Mouse (Mus musculus): ENCODE measurements around the gene Kcnb1. TPM values are rescaled to one million over a fixed set of nuclear protein-coding genes. Genes with fewer than 3 reads are reported as not detected.

Gene Kcnb1
- polyA plus RNA-seq, 1 experiment from 2014 or later = 0.07 TPM

DNA sequence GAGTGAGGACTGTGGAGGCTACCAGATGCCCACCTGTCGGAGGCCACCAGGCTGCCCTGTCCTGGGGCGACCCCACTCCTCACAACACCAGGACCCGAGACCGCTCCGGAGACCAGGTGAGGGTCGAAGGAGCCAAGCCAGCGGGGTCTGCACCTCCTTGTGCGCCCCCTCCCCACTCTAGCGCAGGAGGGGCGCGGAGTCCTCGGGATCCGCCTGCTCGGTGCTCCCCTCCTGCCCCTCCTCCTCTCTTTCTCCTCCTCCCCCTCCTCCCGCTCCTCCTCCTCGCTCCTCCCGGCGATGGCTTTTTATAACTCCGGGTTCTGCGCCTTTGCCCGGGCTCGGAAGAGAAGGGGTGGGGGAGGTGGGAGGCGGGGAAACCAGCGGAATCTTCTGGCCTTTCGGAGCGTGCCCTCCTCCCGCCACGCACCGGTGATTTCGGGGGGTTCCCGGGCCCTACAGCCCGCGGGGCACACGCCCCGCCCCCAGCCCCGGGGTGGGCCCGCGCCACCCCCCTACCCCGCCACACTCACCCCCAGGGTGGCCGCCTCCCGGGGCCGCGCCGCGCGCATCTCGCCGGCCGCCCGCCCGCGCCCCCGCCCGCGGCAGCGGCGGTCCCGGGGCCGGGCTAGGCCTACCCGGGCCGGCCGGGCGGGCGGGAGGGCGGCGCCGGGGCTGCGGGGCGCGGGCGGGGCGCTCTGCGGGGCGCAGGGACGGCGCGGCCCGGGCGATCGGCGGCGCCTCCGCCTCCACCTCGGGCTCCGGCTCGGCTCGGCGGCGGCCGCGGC lies 472 bp downstream of the Kcnb1 start:
- WGBS (ENCODE audit: missing documents) = 2% methylated on average over 44 of the region's 91 CpGs
- H3K79me2 ChIP-seq (ENCODE audit: inconsistent target) = no peaks in the 10 kb centered on the region
- no peaks in the 10 kb centered on the region for H3K36me3 ChIP-seq (ENCODE audit: inconsistent target)
- no peak overlapping the region for H3K27ac ChIP-seq
- no peak overlapping the region for H3K4me3 ChIP-seq (ENCODE audit: inconsistent target)

DNA sequence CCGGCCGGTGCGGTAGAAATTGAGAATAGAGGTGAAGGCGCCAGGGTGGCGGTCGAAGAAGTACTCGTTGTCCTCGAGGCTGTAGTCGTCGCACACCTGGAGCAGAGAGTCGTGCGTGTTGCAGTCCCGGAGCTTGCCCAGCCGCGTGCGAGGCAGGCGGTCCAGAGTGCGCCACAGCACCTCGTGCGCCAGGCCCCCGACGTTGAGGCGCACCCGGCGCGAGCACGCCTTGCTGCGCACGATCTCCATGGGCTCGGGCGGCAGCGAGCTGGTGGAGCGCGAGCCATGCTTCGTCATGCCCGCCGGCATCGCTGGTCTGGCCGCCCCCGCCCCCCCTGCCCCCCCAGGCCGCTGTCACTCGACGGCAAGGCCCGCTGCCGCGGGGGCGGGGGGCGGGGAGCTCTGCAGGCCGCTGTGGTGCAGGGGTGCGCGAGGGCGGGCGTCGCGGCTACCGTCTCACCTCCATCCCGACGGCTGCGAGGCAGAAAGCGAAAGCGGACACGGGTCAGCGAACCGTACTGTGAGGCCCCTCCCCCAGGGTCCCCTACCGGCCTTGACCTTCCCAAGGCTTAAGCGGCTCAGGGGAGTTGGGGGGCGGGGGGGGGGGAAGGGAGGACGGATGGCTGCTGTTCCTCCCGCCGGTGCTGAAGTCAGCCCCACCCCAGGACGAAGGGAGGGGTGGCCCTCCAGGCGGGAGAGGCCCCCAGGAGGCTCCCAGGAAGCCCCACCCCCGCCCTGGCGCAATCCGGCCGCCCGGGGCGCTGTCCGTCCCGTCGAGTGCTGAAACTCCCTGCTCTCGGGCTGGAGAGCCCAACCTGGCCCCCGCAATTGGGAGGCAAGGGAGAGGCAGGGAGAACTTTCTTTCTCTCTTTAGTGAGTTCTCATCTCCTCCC lies 1.4 kb downstream of the Kcnb1 start:
- Histone ChIP-seq H3K4me3 (ENCODE audit: inconsistent target) (no peak overlapping the region), H3K79me2 (ENCODE audit: inconsistent target) (no peaks in the 10 kb centered on the region), H3K36me3 (ENCODE audit: inconsistent target) (no peaks in the 10 kb centered on the region), H3K27ac (no peak overlapping the region)
- 18% methylated on average over 70 of the region's 83 CpGs for WGBS (ENCODE audit: missing documents)

DNA sequence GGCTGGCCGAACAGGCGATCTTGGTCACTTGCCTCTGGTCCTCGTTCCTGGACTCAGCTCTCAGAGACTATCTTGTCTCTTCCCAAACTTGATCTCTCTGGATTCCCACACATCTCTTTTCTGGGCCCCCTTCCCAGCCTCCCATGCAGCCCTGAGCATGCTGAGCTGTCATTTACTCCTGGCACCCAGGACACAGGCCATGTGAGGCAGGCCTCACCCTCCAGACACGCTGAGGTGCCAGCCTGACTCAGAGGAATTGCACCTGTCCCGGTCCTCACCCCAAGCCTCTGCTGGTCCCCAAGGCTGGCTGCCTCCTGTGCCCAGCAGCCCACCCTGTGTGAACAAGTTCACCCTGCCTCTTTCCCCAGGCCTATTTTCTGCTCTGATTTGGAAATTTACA lies 2.8 kb downstream of the Kcnb1 start:
- H3K27ac ChIP-seq = no peak overlapping the region
- H3K79me2 ChIP-seq (ENCODE audit: inconsistent target) = no peaks in the 10 kb centered on the region
- 90% methylated on average over 5 of the region's 5 CpGs for WGBS (ENCODE audit: missing documents)
- no peak overlapping the region for H3K4me3 ChIP-seq (ENCODE audit: inconsistent target)
- H3K36me3 ChIP-seq (ENCODE audit: inconsistent target) = no peaks in the 10 kb centered on the region

DNA sequence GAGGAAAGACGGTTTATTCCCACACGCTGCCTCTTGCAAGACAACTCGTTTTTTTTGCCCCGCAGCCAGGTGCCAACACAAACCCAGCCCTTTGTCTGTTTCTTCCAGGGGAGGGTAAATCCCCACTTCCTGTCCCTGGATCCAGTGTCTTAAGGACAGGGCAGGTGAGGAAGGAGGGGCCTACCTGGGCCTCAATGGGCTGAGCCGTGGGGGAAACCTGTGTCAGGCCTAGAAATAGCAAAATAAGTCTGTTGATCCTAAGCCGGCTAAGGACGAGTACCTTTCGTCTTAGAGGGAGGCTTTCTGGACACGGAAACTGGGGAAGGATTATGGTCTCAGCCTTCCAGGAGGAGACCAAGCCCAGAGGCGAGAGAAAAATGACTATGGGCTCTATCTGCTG lies 3.4 kb downstream of the Kcnb1 start:
- Histone ChIP-seq H3K4me3 (ENCODE audit: inconsistent target) (no peak overlapping the region), H3K36me3 (ENCODE audit: inconsistent target) (no peaks in the 10 kb centered on the region), H3K79me2 (ENCODE audit: inconsistent target) (no peaks in the 10 kb centered on the region), H3K27ac (no peak overlapping the region)
- WGBS (ENCODE audit: missing documents) = 65% methylated on average over 10 of the region's 10 CpGs

DNA sequence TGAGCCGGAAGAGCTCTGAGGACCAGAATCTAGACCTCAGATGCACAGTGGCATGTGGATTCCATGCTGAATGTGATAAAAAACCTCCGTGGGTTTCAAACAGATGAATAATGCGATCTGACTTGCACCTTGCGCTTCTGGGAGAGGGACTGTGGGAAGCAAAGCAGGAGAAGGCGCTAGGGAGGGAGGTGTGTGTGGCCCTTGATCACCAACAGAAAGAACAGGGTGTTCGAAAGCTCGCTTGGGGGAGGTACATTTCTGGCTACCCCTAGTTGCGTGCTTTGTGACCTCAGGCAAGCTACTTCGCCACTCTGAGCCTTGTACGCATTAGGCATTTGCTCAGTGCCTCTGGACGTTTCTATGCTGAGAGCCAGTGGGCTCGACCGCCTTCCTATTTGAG lies 4.0 kb downstream of the Kcnb1 start:
- Histone ChIP-seq H3K27ac (no peak overlapping the region), H3K79me2 (ENCODE audit: inconsistent target) (no peaks in the 10 kb centered on the region), H3K36me3 (ENCODE audit: inconsistent target) (no peaks in the 10 kb centered on the region), H3K4me3 (ENCODE audit: inconsistent target) (no peak overlapping the region)
- WGBS (ENCODE audit: missing documents) = 69% methylated on average over 13 of the region's 13 CpGs

DNA sequence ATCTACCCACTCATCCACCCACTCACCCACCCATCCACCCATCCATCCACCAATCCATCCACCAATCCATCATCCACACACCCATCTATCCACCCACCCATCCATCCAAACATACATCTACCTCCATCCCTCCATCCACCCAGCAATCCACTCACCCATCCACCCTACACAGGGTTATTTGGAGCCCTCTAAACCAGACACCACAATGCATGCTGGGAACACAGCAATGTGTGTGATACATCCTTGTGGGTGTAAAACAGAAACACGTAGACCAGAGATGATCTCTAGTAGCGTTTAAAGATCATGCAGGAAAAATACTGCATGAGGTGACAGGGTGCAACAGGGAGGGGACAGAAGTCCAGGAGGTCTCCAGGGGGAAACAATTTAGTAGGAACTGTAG lies 4.5 kb downstream of the Kcnb1 start:
- H3K36me3 ChIP-seq (ENCODE audit: inconsistent target) = no peaks in the 10 kb centered on the region
- no peak overlapping the region for H3K27ac ChIP-seq
- H3K4me3 ChIP-seq (ENCODE audit: inconsistent target) = no peak overlapping the region
- no peaks in the 10 kb centered on the region for H3K79me2 ChIP-seq (ENCODE audit: inconsistent target)
- 74% methylated on average over 2 of the region's 2 CpGs for WGBS (ENCODE audit: missing documents)

DNA sequence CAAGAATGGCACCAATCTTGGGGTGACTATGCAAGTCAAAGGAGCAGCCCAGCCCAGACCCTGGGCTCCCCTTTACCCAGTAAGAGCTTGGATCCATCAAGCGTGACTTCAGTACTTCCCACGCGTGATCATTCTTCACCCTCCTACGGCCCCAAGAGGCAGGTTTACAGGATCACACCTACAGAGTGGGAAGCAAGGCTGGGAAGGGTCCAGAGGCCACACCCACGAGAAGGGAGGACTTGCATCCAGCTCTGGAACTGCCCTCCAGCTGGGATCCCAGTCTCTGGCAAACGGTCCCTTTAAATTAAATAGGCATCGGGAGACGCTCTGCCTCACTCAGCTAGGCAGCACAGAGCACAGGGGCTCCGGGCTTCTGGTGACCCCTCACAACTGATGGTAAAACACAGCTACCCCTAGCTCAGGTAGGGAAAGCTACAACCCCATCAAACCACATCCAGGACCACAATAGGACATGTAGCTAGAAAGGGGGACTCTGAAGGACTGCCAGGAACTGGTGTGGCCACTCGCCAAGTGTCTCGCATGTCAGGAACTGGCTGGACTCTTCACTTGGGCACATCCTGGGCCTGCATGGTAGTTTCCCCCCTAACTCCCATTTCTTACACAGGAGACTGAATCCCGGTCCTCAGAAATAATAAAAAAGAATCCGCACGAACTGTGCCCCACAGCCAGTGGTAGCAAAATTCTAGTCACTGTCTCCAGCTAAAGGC lies 8.1 kb downstream of the Kcnb1 start:
- Histone ChIP-seq H3K27ac (no peak overlapping the region), H3K4me3 (ENCODE audit: inconsistent target) (no peak overlapping the region), H3K36me3 (ENCODE audit: inconsistent target) (no peaks in the 10 kb centered on the region), H3K79me2 (ENCODE audit: inconsistent target) (no peaks in the 10 kb centered on the region)
- WGBS (ENCODE audit: missing documents) = 84% methylated on average over 14 of the region's 14 CpGs

DNA sequence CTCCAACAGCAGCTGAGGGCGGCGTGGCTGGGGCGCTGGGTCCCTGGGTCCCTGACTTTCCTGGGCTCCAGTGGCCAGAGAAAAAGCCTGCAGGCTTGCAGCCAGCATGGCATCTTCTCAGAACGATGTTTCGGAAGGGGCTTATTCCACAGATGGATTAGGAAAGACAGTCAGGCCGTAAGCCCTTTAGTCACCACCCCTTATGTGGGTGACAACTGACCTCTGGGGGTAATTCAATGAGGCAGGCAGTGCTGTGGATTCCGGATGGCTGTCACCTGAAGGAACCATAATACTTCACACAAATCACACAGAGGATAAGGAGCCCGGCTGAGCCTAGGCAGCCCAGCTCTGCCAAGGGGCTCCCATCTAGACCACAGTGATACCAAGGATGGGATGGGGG lies 8.9 kb downstream of the Kcnb1 start:
- WGBS (ENCODE audit: missing documents) = 90% methylated on average over 8 of the region's 8 CpGs
- H3K79me2 ChIP-seq (ENCODE audit: inconsistent target) = no peaks in the 10 kb centered on the region
- H3K27ac ChIP-seq = no peak overlapping the region
- H3K4me3 ChIP-seq (ENCODE audit: inconsistent target) = no peak overlapping the region
- H3K36me3 ChIP-seq (ENCODE audit: inconsistent target) = no peaks in the 10 kb centered on the region

DNA sequence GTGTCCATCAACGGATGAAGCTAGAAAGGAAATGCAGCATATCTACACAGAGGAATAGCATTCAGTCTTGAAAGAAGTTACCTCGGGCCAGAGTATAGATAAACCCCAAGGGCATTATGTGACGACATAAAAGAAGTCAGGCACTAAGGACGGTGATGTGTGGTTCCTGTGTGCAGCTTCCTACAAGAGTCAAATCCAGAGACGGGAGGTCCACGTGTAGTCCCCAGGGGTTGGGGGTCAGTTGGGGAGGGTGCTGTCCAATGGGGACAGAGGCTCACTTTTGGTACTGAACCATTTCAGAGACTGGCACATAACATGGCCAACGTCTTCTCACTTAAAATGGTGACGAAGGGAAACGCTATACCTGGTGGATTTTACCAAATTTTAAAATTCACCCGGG lies 10.7 kb downstream of the Kcnb1 start:
- Histone ChIP-seq H3K4me3 (ENCODE audit: inconsistent target) (no peak overlapping the region), H3K36me3 (ENCODE audit: inconsistent target) (no peaks in the 10 kb centered on the region), H3K27ac (no peak overlapping the region), H3K79me2 (ENCODE audit: inconsistent target) (no peaks in the 10 kb centered on the region)
- 86% methylated on average over 10 of the region's 10 CpGs for WGBS (ENCODE audit: missing documents)

DNA sequence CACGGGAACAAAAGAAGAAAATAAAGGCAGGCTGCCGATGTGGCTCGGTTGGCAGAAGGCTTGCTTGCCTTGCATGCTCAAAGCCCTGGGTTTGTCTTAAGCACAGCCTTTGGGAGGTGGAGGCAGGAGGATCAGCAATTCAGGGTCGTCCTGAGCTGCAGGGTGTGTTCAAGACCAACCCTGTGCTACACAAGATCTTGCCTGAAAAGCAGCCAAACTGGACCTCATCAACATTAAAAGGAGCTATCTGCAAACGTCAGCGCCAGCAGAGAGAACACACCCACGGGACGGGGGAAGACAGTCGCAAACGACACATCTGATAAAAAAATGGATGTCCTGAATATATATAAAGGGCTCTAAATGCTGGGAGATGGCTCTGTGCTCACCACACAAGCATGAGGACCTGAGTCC lies 12.7 kb downstream of the Kcnb1 start:
- WGBS (ENCODE audit: missing documents) = 77% methylated on average over 10 of the region's 10 CpGs
- H3K4me3 ChIP-seq (ENCODE audit: inconsistent target) = no peak overlapping the region

DNA sequence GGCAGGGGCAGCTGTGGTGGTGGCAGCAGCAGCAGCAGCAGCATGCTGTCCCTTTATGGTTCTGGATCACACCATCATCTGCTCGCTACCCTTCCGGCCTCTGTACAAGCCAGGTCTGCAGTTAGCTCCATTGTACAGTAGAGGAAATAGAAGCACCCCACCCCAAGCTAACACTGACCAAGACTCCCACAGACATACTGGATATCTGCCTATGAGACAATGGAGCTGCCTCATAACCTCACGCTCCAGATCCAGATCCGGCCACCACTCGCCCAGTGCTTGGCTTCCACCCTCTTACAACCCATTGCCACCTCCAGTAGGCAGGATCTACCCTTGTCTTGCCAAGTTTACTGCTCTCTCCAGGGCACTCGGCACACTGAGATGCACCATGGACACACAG lies 14.7 kb downstream of the Kcnb1 start:
- no peak overlapping the region for H3K4me3 ChIP-seq (ENCODE audit: inconsistent target)
- H3K79me2 ChIP-seq (ENCODE audit: inconsistent target) = no peaks in the 10 kb centered on the region
- no peaks in the 10 kb centered on the region for H3K36me3 ChIP-seq (ENCODE audit: inconsistent target)
- 94% methylated on average over 6 of the region's 6 CpGs for WGBS (ENCODE audit: missing documents)
- no peak overlapping the region for H3K27ac ChIP-seq

More for the DNA sequence above, 12.7 kb downstream of the Kcnb1 start:
- Histone ChIP-seq H3K36me3 (ENCODE audit: inconsistent target) (no peaks in the 10 kb centered on the region), H3K79me2 (ENCODE audit: inconsistent target) (no peaks in the 10 kb centered on the region), H3K27ac (no peak overlapping the region)

DNA sequence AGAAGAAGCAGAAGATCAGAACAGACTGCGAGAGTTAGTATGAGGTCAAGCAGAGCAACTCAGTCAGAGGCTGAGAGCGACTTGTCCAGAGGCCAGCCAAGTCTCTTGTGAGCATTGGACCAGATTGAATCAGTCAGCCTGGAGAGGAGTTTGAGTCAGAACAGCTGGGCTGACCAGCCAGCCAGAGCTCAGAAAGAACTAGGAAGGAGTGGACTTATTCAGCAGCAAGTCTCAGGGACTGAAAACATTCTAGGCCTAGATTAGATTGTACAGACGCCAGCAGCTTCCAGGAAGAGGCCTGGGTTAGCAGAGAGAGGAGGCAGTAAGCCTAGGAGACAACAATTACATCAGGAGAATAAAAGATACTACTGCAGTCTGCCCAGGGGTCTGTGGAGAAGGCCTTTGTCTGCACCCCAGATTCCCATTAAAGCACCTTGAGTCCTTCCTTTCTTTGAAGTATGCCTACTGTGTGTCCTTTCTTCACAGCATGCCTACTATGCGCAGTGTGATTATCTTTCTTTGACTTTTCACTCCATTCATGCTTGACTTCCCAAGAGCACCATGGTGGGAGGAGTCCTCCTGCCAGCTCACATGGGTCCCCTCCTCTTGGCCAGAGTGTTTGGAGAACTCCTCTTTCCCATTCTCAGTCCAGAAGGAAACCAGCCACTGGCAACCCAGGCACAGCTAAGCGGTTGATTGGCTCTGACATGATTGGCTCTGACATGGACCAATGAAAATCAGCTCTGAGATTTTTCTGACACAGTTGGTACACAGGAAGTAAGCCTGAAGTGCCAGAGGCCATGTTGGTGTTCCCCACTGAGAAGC lies 16.7 kb downstream of the Kcnb1 start:
- Histone ChIP-seq H3K4me3 (ENCODE audit: inconsistent target) (no peak overlapping the region), H3K79me2 (ENCODE audit: inconsistent target) (no peaks in the 10 kb centered on the region), H3K36me3 (ENCODE audit: inconsistent target) (no peaks in the 10 kb centered on the region), H3K27ac (no peak overlapping the region)
- 87% methylated on average over 5 of the region's 5 CpGs for WGBS (ENCODE audit: missing documents)

DNA sequence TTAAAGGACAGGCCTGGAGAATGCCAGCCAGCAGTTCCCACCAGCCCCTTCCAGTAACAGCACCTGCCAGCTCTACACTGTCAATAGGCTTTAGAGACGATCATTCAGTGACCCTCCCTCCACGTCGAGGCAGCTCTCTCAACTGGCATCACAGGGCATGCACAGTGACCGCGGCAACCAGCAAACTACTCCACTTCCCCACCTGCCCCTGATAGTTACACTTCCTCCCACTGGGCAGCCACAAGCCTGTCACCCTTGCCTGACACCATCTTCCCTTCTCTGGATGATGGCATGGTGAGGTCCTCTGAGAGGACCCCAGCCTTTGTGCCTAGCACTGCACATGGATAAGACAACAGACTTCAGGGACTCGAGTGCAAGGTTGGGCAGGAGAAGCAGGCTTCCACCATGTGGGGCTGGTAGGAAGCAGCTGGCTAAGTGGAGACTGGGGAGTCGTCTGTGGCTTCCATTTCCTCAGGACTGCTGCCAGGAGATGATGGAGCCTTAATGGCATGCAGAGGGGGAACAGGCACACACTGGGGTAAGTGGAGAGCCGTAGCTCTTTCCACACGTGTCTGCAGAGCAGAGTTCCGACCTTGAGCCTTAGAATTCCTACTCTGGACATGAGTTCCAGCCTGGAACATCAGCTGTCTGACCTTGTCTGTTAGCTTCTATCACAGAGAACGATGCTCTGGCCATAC lies 22.3 kb downstream of the Kcnb1 start:
- Histone ChIP-seq H3K27ac (no peak overlapping the region), H3K79me2 (ENCODE audit: inconsistent target) (no peaks in the 10 kb centered on the region), H3K4me3 (ENCODE audit: inconsistent target) (no peak overlapping the region), H3K36me3 (ENCODE audit: inconsistent target) (no peaks in the 10 kb centered on the region)
- WGBS (ENCODE audit: missing documents) = 9% methylated on average over 11 of the region's 11 CpGs

DNA sequence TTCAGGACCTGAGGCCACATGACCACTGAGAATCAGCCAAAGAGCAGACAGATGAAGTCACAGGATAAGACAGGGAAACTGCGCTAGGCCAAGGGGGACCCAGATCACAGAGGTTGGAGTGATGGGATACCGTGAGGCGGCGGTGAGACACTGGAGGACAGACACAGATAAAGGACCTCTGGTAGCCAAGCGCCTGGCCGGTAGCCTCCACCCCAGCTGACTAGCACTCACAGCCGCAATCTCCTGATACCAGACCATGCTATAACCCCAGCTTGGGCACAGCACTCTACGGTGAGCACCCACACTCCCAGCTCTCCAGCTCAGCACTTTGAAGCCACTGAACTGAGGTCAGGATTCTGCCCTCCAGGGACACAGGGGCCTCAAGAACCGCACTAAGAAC lies 26.4 kb downstream of the Kcnb1 start:
- H3K4me3 ChIP-seq (ENCODE audit: inconsistent target) = no peak overlapping the region
- no peaks in the 10 kb centered on the region for H3K79me2 ChIP-seq (ENCODE audit: inconsistent target)
- no peak overlapping the region for H3K27ac ChIP-seq
- no peaks in the 10 kb centered on the region for H3K36me3 ChIP-seq (ENCODE audit: inconsistent target)
- WGBS (ENCODE audit: missing documents) = 96% methylated on average over 9 of the region's 9 CpGs

Data from macrophage (primary cell).